In genomic region chr4:10873920-10874665, GRCm38 (mm10) we compare ENCODE assay signal across 8 mouse cellular contexts. TPM values are rescaled to one million over a fixed set of nuclear protein-coding genes. Genes with fewer than 3 reads are reported as not detected.
DNase-seq lines count a peak whose midpoint lies in the region; ATAC-seq and TF ChIP-seq lines count a peak whose summit lies in the region.

TSS of gene 2610301B20Rik (plus strand) at chr4:10874498.

- H3K27ac ChIP-seq in hindbrain, embryonic 10.5 days = peak within 1 kb of the TSS; percentile 97
- H3K27ac ChIP-seq in lung, postnatal 0 days (ENCODE audit: low read length) = peak within 1 kb of the TSS; percentile 98

- no peaks in the 10 kb centered on the region for H3K27me3 ChIP-seq in hindbrain, embryonic 10.5 days (ENCODE audit: insufficient read depth, poor library complexity, severe bottlenecking)
- no peaks in the 10 kb centered on the region for H3K27me3 ChIP-seq in lung, postnatal 0 days (replicated peaks; ENCODE audit: insufficient read depth, low read length)

- H3K9ac ChIP-seq in lung, postnatal 0 days (replicated peaks; ENCODE audit: low read depth) = peak within 1 kb of the TSS; percentile 86

- peak within 1 kb of the TSS; percentile 71 for H3K4me3 ChIP-seq in hindbrain, embryonic 10.5 days
- peak within 1 kb of the TSS; percentile 94 for H3K4me3 ChIP-seq in lung, postnatal 0 days (ENCODE audit: low read depth, low read length)

- no peak for TF ChIP-seq CTCF in lung, postnatal 0 days (IDR thresholded peaks at IDR 0.05)

- H3K4me2 ChIP-seq in lung, postnatal 0 days (replicated peaks; ENCODE audit: low read depth, low read length) = peak within 1 kb of the TSS; percentile 65

- DNase-seq in MEL-GATA-1-ER (ENCODE audit: extremely low read depth, low read depth) = peak; percentile 75
- peak; percentile 93 for DNase-seq in cerebellum, adult 8-10 months
- peak; percentile 94 for DNase-seq in hindbrain, embryonic 10.5 days (ENCODE audit: low spot score)
- DNase-seq in layer of hippocampus, adult 9-11 months = peak; percentile 92
- DNase-seq in lung, postnatal 0 days (ENCODE audit: low spot score) = peak; percentile 95
- DNase-seq in ovary, postnatal 14 days (ENCODE audit: low spot score) = peak; percentile 94
- peak; percentile 95 for DNase-seq in thymus, postnatal 14 days

- TF ChIP-seq EP300 in lung, postnatal 0 days (IDR thresholded peaks at IDR 0.05) = 0 out of 2 replicates have a peak, but pooled peaks have one; percentile 21

- peaks cover 9% of the 10 kb centered on the region for H3K36me3 ChIP-seq in hindbrain, embryonic 10.5 days
- H3K36me3 ChIP-seq in lung, postnatal 0 days (ENCODE audit: insufficient read depth, low read length) = no peaks in the 10 kb centered on the region

- peak; percentile 92 for ATAC-seq in frontal cortex, adult (ENCODE audit: low TSS enrichment)
- peak; percentile 91 for ATAC-seq in lung, postnatal 0 days

- under 1% methylated on average over 68 of the region's 68 CpGs for WGBS in hindbrain, embryonic 10.5 days
- WGBS in lung, postnatal 0 days = under 1% methylated on average over 64 of the region's 68 CpGs

- no peaks in the 10 kb centered on the region for H3K9me3 ChIP-seq in hindbrain, embryonic 10.5 days
- no peaks in the 10 kb centered on the region for H3K9me3 ChIP-seq in lung, postnatal 0 days (ENCODE audit: low read length)

- peaks cover 15% of the 10 kb centered on the region for H3K4me1 ChIP-seq in hindbrain, embryonic 10.5 days (replicated peaks)
- H3K4me1 ChIP-seq in lung, postnatal 0 days (ENCODE audit: insufficient read depth, low read depth, low read length) = 0 out of 2 replicates have a peak, but pooled peaks cover 3% of the 10 kb centered on the region

RNA-seq across cellular contexts. Expression of gene 2610301B20Rik, which starts in this region (rescaled TPM):
- 40.4 and 40.9 TPM in 2 replicates for polyA plus RNA-seq in hindbrain, embryonic 10.5 days (2016; fragmentation: Nextera tagmentation; extraction: Ambion mirVana)
- 25.8 and 28.3 TPM in 2 replicates for polyA plus RNA-seq in lung, postnatal 0 days (2015; fragmentation: Nextera tagmentation; extraction: Ambion mirVana)

Comparison
In these comparisons a context has a peak if more than half of its experiments do, and no peak if none do; other contexts are left out.
1. Peak in every context shown above with its lines: DNase-seq, ATAC-seq, H3K4me3 ChIP-seq and H3K27ac ChIP-seq.